Mouse (Mus musculus) heart, adult 11 months (tissue): ENCODE results near the gene Itprid1.

Source experiments
- DNase-seq: peaks from one replicate; pipeline ENCODE4 v3.0.0; 2022

Itprid1 gene

GRCm38 (mm10) chr6:55901568-55902328 lies 65.1 kb downstream of the Itprid1 start:
- DNase-seq, result no peak

DNA sequence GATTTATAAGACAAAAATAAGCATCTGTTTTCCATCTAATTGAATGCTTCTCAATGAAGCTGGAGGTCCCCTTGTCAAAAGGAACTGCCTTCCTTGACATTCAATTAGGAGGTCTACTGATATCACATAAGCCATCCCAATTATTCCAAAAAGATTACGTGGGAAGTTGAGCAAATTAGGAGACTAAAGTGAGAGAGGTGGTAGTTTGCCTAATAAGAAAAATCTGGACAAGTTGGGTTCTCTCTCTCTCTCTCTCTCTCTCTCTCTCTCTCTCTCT lies 65.6 kb downstream of the Itprid1 start:
- DNase-seq, result no peak

DNA sequence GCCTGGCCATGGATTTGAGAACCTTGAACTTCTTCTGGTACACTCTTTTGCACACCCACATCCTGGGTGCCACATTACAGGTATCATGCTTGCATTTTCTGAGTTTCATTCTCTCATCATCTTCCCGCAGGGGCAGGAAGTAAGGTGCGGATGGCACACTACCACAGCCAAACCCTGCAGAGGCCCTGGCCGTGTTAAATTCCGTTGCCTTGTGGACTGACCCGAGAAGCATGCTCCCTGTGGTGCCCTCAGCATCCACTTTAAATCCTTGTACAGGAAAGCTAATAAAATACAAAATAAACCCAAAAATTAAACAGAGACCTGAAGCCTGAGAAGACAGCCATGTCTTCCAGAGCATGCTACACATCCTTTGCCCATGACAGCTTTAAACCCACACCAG lies 82.5 kb downstream of the Itprid1 start:
- DNase-seq, result no peak

- DNase-seq, result peak; percentile 58
Observed at GRCm38 (mm10) chr6:55920282-55920720, 83.6 kb downstream of the Itprid1 start.

DNA sequence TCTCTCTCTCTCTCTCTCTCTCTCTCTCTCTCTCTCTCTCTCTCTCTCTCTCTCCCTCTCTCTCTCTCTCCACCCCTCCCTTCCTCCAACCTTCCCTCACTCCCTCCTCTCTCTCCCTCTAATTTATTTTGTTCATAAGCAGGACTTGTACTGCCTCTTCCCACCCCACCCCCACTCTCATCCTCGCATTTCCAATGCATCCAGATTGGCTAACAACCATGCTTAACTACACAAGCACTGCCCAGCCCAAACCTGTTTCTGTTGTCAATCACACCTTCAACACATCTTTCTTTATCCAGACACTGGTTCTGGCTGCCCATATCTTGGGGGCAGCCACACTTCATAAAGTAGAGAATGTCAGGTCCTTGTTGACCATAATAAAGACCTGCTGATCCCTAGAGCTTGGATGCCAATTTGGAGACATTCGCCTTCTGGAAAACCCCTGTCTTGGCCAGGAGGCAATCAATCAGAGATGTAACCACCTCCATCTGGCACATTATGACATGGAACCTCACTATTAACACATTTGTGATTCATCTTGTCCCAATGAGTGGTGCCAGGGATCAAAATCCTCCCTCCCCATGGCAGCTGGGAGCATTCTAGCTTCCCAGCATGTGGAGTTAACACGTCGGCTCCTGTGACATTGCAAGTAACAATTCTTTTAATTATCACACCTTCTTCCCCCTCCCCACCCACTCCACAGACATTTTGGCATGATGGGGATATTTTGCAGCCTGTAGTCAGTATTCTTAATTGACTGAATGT lies 84.4 kb downstream of the Itprid1 start:
- DNase-seq, result no peak

- no peak for DNase-seq
Observed at GRCm38 (mm10) chr6:55944709-55945108, 108.0 kb downstream of the Itprid1 start.

DNA sequence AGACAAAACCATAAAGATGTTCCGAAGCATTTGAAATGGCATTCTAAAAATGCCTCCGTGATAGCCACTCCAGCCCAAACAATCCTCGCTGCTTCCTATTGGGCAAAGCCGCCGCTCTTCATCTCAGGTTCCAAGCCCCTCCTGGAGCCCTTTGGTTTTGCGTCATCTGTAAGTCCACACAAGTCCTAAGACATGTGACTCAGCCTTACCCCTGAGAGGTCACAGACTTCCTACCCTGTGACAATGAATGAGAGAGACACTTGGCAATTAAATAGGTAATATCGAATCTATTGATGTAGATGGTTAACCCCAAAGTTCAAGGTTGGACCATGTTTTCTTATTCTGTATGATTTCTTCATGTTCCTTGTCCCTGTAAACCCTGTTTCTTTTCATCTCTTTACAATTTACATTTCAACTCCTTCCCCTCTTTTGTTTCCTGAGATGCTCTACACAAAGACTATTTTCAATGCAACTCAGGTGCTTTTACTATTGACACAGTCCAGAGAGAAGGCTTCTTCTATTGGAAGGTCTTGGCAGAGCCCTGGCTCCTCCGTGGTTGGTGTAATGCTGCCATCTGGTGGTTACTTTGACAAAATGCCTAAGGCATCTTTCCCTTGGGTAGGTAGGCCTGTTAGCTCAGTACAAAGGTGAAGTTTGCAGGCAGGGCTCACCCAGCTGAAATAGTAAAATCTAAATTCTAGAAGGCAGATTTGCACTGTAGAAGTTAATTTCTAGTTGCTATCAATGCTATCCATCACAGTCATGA lies 113.8 kb downstream of the Itprid1 start:
- DNase-seq, result peak; percentile 88

GRCm38 (mm10) chr6:55972998-55973397 lies 136.3 kb downstream of the Itprid1 start:
- DNase-seq, result peak; percentile 57

DNA sequence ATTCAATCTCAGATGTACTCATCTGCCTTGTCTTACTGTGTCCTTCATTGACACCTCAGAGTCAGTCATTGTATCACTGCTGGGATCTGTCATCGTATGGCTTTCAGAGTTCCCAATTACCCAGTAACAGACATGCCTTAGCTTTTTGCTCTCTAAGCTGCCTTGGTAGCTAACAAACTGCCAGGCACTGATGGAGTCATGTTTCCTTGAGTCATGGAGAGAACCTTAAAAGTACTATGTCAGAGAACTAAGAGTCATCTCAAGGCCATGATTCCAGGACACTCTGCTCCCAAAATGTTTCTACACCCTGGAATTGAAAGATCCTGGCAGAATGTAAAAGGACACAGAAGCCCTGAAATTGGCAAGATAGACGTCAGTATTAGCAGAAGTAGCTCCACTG lies 143.1 kb downstream of the Itprid1 start:
- peak; percentile 51 for DNase-seq

GRCm38 (mm10) chr6:56008711-56009110 lies 172.0 kb downstream of the Itprid1 start:
- no peak for DNase-seq

DNA sequence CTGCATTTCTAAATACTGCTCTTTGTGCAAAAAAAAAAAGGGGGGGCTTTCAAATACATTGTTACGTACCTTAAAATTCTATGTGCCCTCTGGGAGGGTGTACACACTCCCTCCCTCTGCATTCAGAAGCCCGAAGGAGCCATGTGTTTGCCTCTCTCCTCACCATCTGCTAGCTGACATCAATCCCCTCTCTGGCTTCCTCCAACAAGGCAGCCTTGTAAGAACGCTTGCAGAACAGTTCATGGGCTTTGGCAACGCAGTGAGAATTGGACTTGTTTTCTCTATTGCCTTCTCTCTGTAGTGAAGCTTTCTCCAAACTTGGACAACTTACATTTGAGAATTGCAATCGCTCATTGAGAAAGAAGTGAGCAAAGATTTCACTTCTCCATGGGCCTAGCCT lies 175.7 kb downstream of the Itprid1 start:
- no peak for DNase-seq

- DNase-seq, result no peak
Observed at GRCm38 (mm10) chr6:56017291-56017994, 180.7 kb downstream of the Itprid1 start, which contains the start of gene Ppp1r17. Ppp1r17 (plus strand) TSS chr6:56017497.

DNA sequence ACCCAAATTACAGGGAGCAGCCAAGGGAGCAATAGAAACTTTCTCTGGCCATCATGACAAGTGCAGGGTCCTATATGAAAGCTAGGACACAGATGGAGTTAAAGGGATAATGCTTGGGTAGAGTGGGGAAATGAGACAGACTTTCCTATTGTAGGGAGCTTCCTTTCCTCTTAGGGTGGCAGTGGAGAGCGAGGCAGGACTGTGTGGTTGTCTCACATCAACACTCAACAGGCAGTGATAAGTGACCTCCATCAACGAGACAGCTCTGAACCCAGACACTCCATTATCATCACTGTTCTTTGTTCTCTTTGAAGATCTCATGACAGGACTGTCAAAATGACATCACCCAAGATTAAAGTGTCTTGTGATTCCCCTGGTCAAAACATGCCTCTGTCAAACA lies 182.9 kb downstream of the Itprid1 start:
- no peak for DNase-seq

DNA sequence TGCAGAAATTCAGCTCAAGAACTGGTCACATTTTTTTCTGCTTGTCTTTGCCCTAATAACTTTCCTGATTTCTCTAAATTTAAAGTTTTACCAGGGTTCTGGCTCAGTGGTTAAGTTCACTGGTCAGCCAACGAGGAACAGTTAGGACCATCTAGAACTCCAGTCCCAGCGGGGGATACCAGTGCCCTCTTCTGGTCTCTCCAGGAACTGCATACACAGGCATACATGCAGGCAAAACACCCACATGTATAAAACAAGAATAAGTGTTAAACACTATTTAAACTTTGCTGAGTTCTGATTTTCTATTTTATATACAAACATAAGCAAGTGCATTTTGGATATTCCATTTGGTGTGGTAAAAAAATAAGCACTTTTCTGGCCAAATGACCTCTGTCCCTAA lies 188.8 kb downstream of the Itprid1 start:
- DNase-seq, result no peak

- no peak for DNase-seq
Observed at GRCm38 (mm10) chr6:56027318-56027717, 190.6 kb downstream of the Itprid1 start.

GRCm38 (mm10) chr6:56027966-56028365 lies 191.3 kb downstream of the Itprid1 start:
- DNase-seq, result no peak
